Mouse (Mus musculus): ENCODE measurements around the gene A930009A15Rik.

The A930009A15Rik gene

GRCm38 (mm10) chr10:115579494-115579893, 9.7 kb downstream of the A930009A15Rik start:
- DNase-seq (ENCODE audit: low spot score in 2 of 2): no peak

GRCm38 (mm10) chr10:115581971-115582370, 12.2 kb downstream of the A930009A15Rik start:
- no peak for DNase-seq (ENCODE audit: low spot score in 2 of 2)

- no peak for DNase-seq (ENCODE audit: low spot score in 2 of 2)
Measured at GRCm38 (mm10) chr10:115583071-115583470, 13.3 kb downstream of the A930009A15Rik start.

DNA sequence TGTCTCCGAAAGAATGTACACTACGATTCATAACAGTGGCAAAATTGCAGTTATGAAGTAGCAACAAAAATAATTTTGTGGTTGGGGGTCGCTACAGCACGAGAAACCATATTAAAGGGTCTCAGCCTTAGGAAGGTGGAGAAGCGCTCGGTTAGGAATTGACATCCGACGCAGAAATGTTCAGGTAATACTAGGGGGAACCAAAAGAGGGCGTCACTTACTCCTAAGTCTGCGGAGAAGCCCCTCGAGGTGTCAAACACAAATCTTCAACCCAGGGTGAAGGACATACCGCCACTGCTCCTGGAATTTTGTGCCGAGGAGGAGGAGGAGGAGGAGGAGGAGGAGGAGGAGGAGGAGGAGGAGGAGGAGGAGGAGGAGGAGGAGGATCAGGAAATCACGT, 14.9 kb downstream of the A930009A15Rik start:
- DNase-seq (ENCODE audit: low spot score in 2 of 2): no peak

- no peak for DNase-seq (ENCODE audit: low spot score in 2 of 2)
Measured at GRCm38 (mm10) chr10:115585491-115586245, 15.9 kb downstream of the A930009A15Rik start.

GRCm38 (mm10) chr10:115586246-115587231, 16.8 kb downstream of the A930009A15Rik start:
- no peak for DNase-seq (ENCODE audit: low spot score in 2 of 2)

- peak in 1 of 2 experiments; percentile 7 for DNase-seq (ENCODE audit: low spot score in 2 of 2)
Measured at GRCm38 (mm10) chr10:115587301-115587969, 17.6 kb downstream of the A930009A15Rik start, which contains the start of gene Lgr5. TSS of gene Lgr5 (minus strand) at chr10:115587780.

DNA sequence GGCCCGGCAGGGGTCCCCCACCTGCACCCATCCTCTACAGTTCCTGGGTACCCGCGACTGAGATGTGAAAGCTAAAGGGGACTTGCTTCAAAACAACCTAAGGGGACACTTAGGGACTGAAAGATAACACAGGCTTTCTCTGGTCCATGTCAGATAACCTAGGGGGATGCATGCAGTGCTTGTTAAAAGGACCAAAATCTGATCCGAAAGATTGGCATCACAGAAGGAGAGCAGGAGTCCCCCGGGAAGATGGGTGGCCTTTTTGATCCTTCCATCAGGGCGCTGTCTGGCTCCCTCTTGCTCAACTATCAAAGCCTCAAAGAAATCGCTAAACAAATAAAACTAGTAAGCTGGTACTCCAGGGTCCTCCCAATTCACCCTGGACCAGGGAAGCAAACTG, 18.2 kb downstream of the A930009A15Rik start:
- no peak for DNase-seq (ENCODE audit: low spot score in 2 of 2)

DNA sequence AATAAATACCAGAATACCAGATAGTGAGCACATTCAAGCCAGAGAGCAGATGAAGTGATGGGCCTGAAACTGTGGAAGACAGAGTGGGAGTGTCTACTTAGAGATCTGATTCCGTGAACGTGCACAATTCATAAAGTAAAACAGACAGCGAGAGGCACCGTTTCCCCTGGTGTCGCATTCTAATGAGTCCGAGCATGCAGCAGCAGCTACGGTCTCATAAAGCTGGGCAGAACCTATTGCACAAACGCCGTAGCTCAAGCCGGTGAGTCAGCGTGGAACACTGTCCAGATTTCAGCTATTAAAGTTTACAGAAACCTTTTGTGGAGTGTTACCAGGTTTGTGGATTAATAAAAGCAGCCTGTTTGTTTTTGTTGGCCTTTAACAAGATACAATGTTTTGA, 23.4 kb downstream of the A930009A15Rik start:
- no peak for DNase-seq (ENCODE audit: low spot score in 2 of 2)

GRCm38 (mm10) chr10:115593651-115594050, 23.9 kb downstream of the A930009A15Rik start:
- no peak for DNase-seq (ENCODE audit: low spot score in 2 of 2)

- DNase-seq (ENCODE audit: low spot score in 2 of 2): no peak
Measured at GRCm38 (mm10) chr10:115595748-115596147, 26.0 kb downstream of the A930009A15Rik start.

GRCm38 (mm10) chr10:115617456-115618287, 47.9 kb downstream of the A930009A15Rik start:
- DNase-seq (ENCODE audit: low spot score in 2 of 2): peak in 1 of 2 experiments; percentile 8

GRCm38 (mm10) chr10:115618288-115618856, 48.6 kb downstream of the A930009A15Rik start:
- no peak for DNase-seq (ENCODE audit: low spot score in 2 of 2)

DNA sequence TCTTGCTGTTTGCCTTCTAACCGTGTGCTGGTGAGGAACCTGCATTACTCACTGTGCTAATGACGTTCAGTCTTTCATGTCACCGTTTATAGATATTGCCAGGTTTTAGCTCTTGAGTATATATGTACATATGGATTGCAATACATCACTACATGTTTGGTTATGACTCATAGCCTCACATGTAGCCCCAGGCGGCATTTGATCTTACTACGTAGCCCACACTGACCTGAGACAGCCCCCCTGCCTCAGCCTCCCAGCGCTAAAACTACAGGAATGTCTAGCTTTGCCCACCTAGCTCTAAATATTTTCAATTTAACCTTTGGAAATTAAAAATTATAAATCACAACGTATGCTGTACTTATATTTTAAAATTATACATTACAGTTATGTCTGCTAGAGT, 53.7 kb downstream of the A930009A15Rik start:
- no peak for DNase-seq (ENCODE audit: low spot score in 2 of 2)

DNA sequence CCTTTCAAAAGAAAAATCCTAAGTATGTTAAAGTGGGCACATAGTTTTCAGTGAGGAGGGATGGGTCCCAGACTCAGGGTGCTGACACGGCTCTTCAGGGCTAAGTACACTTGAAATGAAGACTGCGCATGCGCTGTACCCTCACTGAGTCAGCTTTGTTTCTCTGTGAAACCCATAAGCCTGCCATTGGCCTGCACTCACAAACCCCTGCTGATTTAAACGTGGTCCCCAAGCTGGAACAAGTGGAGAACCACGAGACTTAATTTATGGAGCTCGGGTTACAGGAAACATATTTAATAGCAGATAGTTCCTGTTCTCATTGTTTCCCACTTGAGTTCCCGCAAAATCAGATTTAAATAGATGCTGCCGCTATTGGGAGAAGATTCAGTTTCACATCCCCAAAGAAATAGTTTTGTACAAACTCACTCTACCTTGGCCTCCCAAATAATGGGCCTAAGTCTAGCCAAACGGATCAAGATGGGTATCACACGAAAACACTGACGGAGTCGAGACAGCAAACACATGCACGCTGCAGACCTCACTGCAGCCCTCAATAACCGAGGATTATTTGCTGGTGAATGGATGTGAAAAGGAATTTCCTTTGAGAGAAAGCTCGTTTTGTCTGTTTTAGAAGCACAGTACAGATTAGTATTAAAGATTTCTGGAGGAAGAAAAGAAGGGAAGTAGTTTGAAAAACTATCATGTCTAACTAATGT, 54.3 kb downstream of the A930009A15Rik start:
- no peak for DNase-seq (ENCODE audit: low spot score in 2 of 2)

DNA sequence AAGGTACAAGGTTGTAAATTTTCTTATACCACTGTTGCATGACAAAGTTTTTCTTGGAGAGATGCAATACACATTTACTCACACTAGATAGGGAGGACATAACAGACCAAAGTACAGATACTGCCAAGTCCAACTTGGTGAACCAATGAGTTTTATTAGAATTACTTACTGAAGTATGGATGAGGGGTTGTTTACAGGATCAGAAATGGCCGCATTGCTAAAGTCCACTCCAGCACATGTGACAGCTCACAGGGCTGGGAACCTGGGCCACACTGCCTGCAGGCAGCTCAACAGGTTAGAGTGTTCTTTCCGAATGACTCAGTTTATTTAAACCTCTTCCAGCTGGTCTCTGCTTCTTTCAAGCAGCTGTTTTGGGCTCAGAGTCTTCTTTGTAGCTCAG, 55.2 kb downstream of the A930009A15Rik start:
- no peak for DNase-seq (ENCODE audit: low spot score in 2 of 2)

- no peak for DNase-seq (ENCODE audit: low spot score in 2 of 2)
Measured at GRCm38 (mm10) chr10:115626678-115627077, 56.9 kb downstream of the A930009A15Rik start.

Data from heart, adult 9 months (tissue).